Comparison of ENCODE assay signal across 17 mouse cellular contexts in genomic region chr14:54634182-54634581, GRCm38 (mm10). TPM values are rescaled to one million over a fixed set of nuclear protein-coding genes. Genes with fewer than 3 reads are reported as not detected.
DNase-seq lines count a peak whose midpoint lies in the region; ATAC-seq and TF ChIP-seq lines count a peak whose summit lies in the region.
"Had no signal": no experiment of that assay in that cellular context is flagged by ENCODE, and none has a peak within 500 bp of the region (broad histone marks: within the 10 kb centered on the region; RNA-seq: fewer than 3 reads in every experiment).

No protein-coding gene starts in this region.

- no peak for DNase-seq in spleen, adult 2 months (ENCODE audit: low read depth in 1 of 2, low spot score in 2 of 2)
- no peak for DNase-seq in spleen, postnatal 10 days (ENCODE audit: low spot score in 2 of 2)
- peak; percentile 29 for DNase-seq in adipocyte (ENCODE audit: low spot score)
- DNase-seq in frontal cortex, postnatal 10 days (ENCODE audit: low spot score in 2 of 2) = no peak
- no peak for DNase-seq in left cerebral cortex, adult 8-10 months (ENCODE audit: low spot score in 2 of 2)
- DNase-seq: cerebellum, adult 9-11 months; heart, adult 11 months; kidney, postnatal 14 days; layer of hippocampus, postnatal 36 days had no signal

- no peak overlapping the region for H3K4me2 ChIP-seq in intestine, postnatal 0 days (replicated peaks; ENCODE audit: low read depth)
- no peak overlapping the region for H3K4me2 ChIP-seq in intestine, embryonic 15.5 days (replicated peaks)
- H3K4me2 ChIP-seq: limb, embryonic 12.5 days had no signal

- no peaks in the 10 kb centered on the region for H3K4me1 ChIP-seq in intestine, postnatal 0 days (replicated peaks; ENCODE audit: control insufficient read depth, insufficient read depth, low read length)
- 0 out of 2 replicates have a peak, but pooled peaks cover 3% of the 10 kb centered on the region for H3K4me1 ChIP-seq in intestine, embryonic 15.5 days (replicated peaks)
- no peaks in the 10 kb centered on the region; the same call in 1 of the 2 replicates for H3K4me1 ChIP-seq in spleen, adult 2 months (ENCODE audit: control insufficient read depth, insufficient read depth, insufficient read length)

- peaks cover 20% of the 10 kb centered on the region; the same call in 1 of the 2 replicates for H3K36me3 ChIP-seq in intestine, postnatal 0 days (ENCODE audit: control insufficient read depth, insufficient read depth)
- peaks cover 10% of the 10 kb centered on the region for H3K36me3 ChIP-seq in intestine, embryonic 15.5 days
- peaks cover 10% of the 10 kb centered on the region for H3K36me3 ChIP-seq in spleen, adult 2 months (ENCODE audit: control insufficient read depth, insufficient read depth, low read length)

- H3K4me3 ChIP-seq in intestine, postnatal 0 days (ENCODE audit: low read depth, low read length) = no peak overlapping the region
- H3K4me3 ChIP-seq in intestine, embryonic 15.5 days (replicated peaks) = no peak overlapping the region
- H3K4me3 ChIP-seq in spleen, adult 2 months (ENCODE audit: extremely low read depth, insufficient read depth, insufficient read length) = no peak overlapping the region
- H3K4me3 ChIP-seq: embryonic facial prominence, embryonic 10.5 days; limb, embryonic 12.5 days had no signal

- no peaks in the 10 kb centered on the region for H3K9me3 ChIP-seq in intestine, postnatal 0 days (ENCODE audit: control insufficient read depth)
- H3K9me3 ChIP-seq in intestine, embryonic 15.5 days = no peaks in the 10 kb centered on the region
- H3K9me3 ChIP-seq: embryonic facial prominence, embryonic 10.5 days; limb, embryonic 12.5 days had no signal

- 85% methylated on average over 4 of the region's 4 CpGs for WGBS in intestine, postnatal 0 days
- 80% methylated on average over 4 of the region's 4 CpGs for WGBS in intestine, embryonic 15.5 days
- WGBS in spleen, adult 2 months = 67% methylated on average over 4 of the region's 4 CpGs

- TF ChIP-seq CTCF in intestine, postnatal 0 days (IDR thresholded peaks at IDR 0.05; ENCODE audit: low read depth) = peak; percentile 42
- peak; percentile 10; the same call in 1 of the 2 replicates for TF ChIP-seq CTCF in spleen, adult 2 months (IDR thresholded peaks at IDR 0.05; ENCODE audit: extremely low read depth, insufficient read depth, insufficient read length, insufficient replicate concordance)

- ATAC-seq in intestine, postnatal 0 days = no peak
- ATAC-seq in intestine, embryonic 15.5 days = no peak
- ATAC-seq: inflammation-experienced regulatory T-cells, adult 6 months had no signal

- H3K27me3 ChIP-seq in intestine, postnatal 0 days (replicated peaks; ENCODE audit: control insufficient read depth, insufficient read depth, low read length) = no peaks in the 10 kb centered on the region
- H3K27me3 ChIP-seq in intestine, embryonic 15.5 days (replicated peaks) = no peaks in the 10 kb centered on the region
- H3K27me3 ChIP-seq in spleen, adult 2 months (ENCODE audit: control insufficient read depth, insufficient read depth, low read length) = no peaks in the 10 kb centered on the region
- H3K27me3 ChIP-seq: limb, embryonic 12.5 days had no signal

- no peak for TF ChIP-seq POLR2A in spleen, adult 2 months (IDR thresholded peaks at IDR 0.05; ENCODE audit: low read depth, low read length)

- H3K27ac ChIP-seq in intestine, postnatal 0 days (ENCODE audit: low read depth, low read length) = no peak overlapping the region
- H3K27ac ChIP-seq in intestine, embryonic 15.5 days = no peak overlapping the region
- H3K27ac ChIP-seq in spleen, adult 2 months (ENCODE audit: insufficient read depth, low read length) = no peak overlapping the region
- H3K27ac ChIP-seq: embryonic facial prominence, embryonic 10.5 days; limb, embryonic 12.5 days had no signal

- no peak overlapping the region for H3K9ac ChIP-seq in intestine, postnatal 0 days (ENCODE audit: low read depth, low read length)
- H3K9ac ChIP-seq in intestine, embryonic 15.5 days = no peak overlapping the region
- H3K9ac ChIP-seq: limb, embryonic 12.5 days had no signal

RNA-seq across cellular contexts. Expression of gene Gm17606, which starts 6.6 kb away (rescaled TPM):
- polyA plus RNA-seq in intestine, postnatal 0 days (2015; fragmentation: Nextera tagmentation; extraction: Ambion mirVana) = not detected in 2 replicates
- polyA plus RNA-seq in intestine, embryonic 15.5 days (2015; fragmentation: Nextera tagmentation; extraction: Ambion mirVana) = not detected in 2 replicates
- polyA plus RNA-seq in spleen, adult 2 months (2012; rRNA removed) = not detected in 2 replicates
- total RNA-seq in left cerebral cortex, adult 8-10 months (2022) = not detected
- total RNA-seq: G1E; heart, postnatal 25 days; layer of hippocampus, postnatal 36 days had no signal
- polyA plus RNA-seq: embryonic facial prominence, embryonic 10.5 days; G1E; inflammation-experienced regulatory T-cells, adult 6 months; limb, embryonic 12.5 days; lung, embryonic 16.5 days had no signal

RNA-seq across cellular contexts. Expression of gene Cdh24, which starts 7.0 kb away (rescaled TPM):
- polyA plus RNA-seq in intestine, postnatal 0 days (2015; fragmentation: Nextera tagmentation; extraction: Ambion mirVana) = 0.47 and 0.63 TPM in 2 replicates
- polyA plus RNA-seq in intestine, embryonic 15.5 days (2015; fragmentation: Nextera tagmentation; extraction: Ambion mirVana) = 2.8 and 3.0 TPM in 2 replicates
- 7.3 and 10.8 TPM in 2 replicates for polyA plus RNA-seq in spleen, adult 2 months (2012; rRNA removed)
- 1 to 10 TPM; 7.5 to 8.1 (median 7.8) TPM for total RNA-seq in left cerebral cortex, adult 8-10 months (2022)

RNA-seq across cellular contexts. Expression of gene Psmb11, which starts 12.9 kb away (rescaled TPM):
- not detected in 2 replicates for polyA plus RNA-seq in intestine, postnatal 0 days (2015; fragmentation: Nextera tagmentation; extraction: Ambion mirVana)
- not detected in 2 replicates for polyA plus RNA-seq in intestine, embryonic 15.5 days (2015; fragmentation: Nextera tagmentation; extraction: Ambion mirVana)
- polyA plus RNA-seq in spleen, adult 2 months (2012; rRNA removed) = not detected in 2 replicates
- under 1 TPM in 3 of 4 experiments, not detected in 1; 0.14 to 0.63 (median 0.14) TPM for total RNA-seq in left cerebral cortex, adult 8-10 months (2022)
- total RNA-seq: heart, postnatal 25 days had no signal
- polyA plus RNA-seq: G1E; inflammation-experienced regulatory T-cells, adult 6 months had no signal

RNA-seq across cellular contexts. Expression of gene Psmb5, which starts 16.4 kb away (rescaled TPM):
- 246 and 274 TPM in 2 replicates for polyA plus RNA-seq in intestine, postnatal 0 days (2015; fragmentation: Nextera tagmentation; extraction: Ambion mirVana)
- 360 and 408 TPM in 2 replicates for polyA plus RNA-seq in intestine, embryonic 15.5 days (2015; fragmentation: Nextera tagmentation; extraction: Ambion mirVana)
- polyA plus RNA-seq in spleen, adult 2 months (2012; rRNA removed) = 82.5 and 102 TPM in 2 replicates
- 100 to 1,000 TPM; 151 to 185 (median 175) TPM for total RNA-seq in left cerebral cortex, adult 8-10 months (2022)

RNA-seq across cellular contexts. Expression of gene 4931414P19Rik, which starts 28.4 kb away (rescaled TPM):
- polyA plus RNA-seq in intestine, postnatal 0 days (2015; fragmentation: Nextera tagmentation; extraction: Ambion mirVana) = 2.9 and 3.1 TPM in 2 replicates
- polyA plus RNA-seq in intestine, embryonic 15.5 days (2015; fragmentation: Nextera tagmentation; extraction: Ambion mirVana) = 6.0 and 8.2 TPM in 2 replicates
- 4.2 and 6.0 TPM in 2 replicates for polyA plus RNA-seq in spleen, adult 2 months (2012; rRNA removed)
- total RNA-seq in left cerebral cortex, adult 8-10 months (2022) = 1 to 10 TPM; 4.7 to 6.3 (median 5.7) TPM
